Mouse (Mus musculus) lung, adult 2 months (tissue): ENCODE measurements around the gene Mettl7a1.

Source experiments
- CTCF ChIP-seq: fragments of 200-500 bp; IDR thresholded peaks from 2 replicates; pipeline ENCODE4 v1.5.1; 2011; ENCODE audit warnings: mild to moderate bottlenecking, low read length, control low read depth; ENCODE audit not compliant: insufficient read depth
- POLR2A ChIP-seq: fragments of 200-500 bp; IDR thresholded peaks from 2 replicates; pipeline ENCODE4 v1.6.1; 2011; ENCODE audit warnings: low read depth, mild to moderate bottlenecking, control low read depth, low read length, borderline replicate concordance; ENCODE audit errors: extremely low read depth

DNA sequence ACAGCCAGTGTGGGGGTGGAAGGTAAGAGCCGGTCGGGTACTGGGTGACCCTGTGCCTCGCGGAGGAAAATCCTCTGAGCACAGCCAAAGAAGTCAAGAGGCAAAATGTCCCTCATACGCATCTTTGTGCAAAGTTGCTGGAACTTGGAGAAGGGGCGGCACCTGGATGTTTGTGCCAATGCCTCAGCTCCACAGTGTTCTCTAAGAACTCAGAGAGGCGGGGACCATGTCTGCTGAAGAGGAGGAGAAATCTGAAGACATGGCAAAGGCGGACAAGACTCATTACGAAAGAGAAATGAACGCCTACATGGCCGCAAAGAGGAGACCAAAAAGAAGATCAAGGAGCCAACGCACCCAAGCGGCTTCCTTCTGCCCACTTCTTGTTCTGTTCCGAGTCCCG is 2.4 kb upstream of the Mettl7a1 start:
- TF ChIP-seq POLR2A (no peak), CTCF (no peak)
